Comparison of ENCODE assay signal across 20 mouse cellular contexts in the genomic region with DNA sequence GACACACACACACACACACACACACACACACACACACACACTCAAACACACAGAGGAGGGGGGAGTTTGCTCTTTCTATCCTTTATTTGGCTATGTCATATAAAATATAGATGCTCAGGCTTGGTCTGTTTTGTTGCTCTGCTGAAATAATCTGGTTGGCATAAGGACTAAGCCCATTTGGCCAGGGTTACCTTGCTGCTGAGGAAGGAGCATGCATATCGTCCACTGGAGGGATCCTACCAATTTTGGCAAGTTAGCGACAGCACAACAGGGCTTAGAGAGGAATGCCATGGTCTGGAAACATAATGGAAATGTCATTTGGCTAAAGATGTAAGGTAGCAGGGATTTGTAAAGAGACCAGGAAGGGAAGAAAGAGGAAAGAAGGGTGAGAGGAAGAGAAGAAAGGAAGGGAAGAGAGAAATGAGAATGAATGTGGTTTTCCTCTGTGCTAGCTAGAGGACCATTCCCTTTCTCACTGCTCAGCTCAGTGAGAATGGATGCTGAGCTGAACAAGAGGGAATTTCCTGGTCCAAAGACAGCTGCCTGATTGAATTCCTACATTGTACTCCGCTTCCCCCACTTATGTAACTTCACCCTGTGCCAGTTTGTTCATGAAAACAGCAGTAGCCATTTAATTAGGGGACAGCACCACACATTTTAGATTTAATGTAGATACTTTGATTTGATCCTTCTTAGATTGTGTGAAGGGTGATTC. TPM values are rescaled to one million over a fixed set of nuclear protein-coding genes. Genes with fewer than 3 reads are reported as not detected.
DNase-seq lines count a peak whose midpoint lies in the region; ATAC-seq and TF ChIP-seq lines count a peak whose summit lies in the region.
"Had no signal": no experiment of that assay in that cellular context is flagged by ENCODE, and none has a peak within 500 bp of the region (broad histone marks: within the 10 kb centered on the region; RNA-seq: fewer than 3 reads in every experiment).

No protein-coding gene starts in this region.

- H3K9me3 ChIP-seq in midbrain, embryonic 14.5 days (ENCODE audit: control insufficient read depth, low read length) = no peaks in the 10 kb centered on the region
- H3K9me3 ChIP-seq in midbrain, embryonic 10.5 days (replicated peaks) = no peaks in the 10 kb centered on the region
- H3K9me3 ChIP-seq: embryonic facial prominence, embryonic 15.5 days; forebrain, embryonic 10.5 days had no signal

- H3K4me1 ChIP-seq in midbrain, embryonic 14.5 days (ENCODE audit: control insufficient read depth, insufficient read depth, low read length) = no peaks in the 10 kb centered on the region
- peaks cover 20% of the 10 kb centered on the region for H3K4me1 ChIP-seq in midbrain, embryonic 10.5 days
- no peaks in the 10 kb centered on the region; the same call in 1 of the 2 replicates for H3K4me1 ChIP-seq in cortical plate, adult 2 months (ENCODE audit: control insufficient read depth, insufficient read depth, low read length)

- peak; percentile 49 for DNase-seq in cerebellum, adult 11 months
- no peak for DNase-seq in cerebellum, postnatal 4 days (ENCODE audit: low spot score in 2 of 2)
- DNase-seq in midbrain, embryonic 14.5 days = no peak
- DNase-seq in midbrain, embryonic 10.5 days (ENCODE audit: low spot score) = no peak
- no peak for DNase-seq in gastrocnemius, postnatal 4 days (ENCODE audit: low spot score in 2 of 2)
- DNase-seq in right cerebral cortex, postnatal 14 days = no peak
- no peak for DNase-seq in kidney, postnatal 25 days
- DNase-seq: gastrocnemius, postnatal 14 days; kidney, adult 8-10 months; kidney, postnatal 4 days; liver; lung, adult 18-20 months; right cerebral cortex, postnatal 4 days; thymus, postnatal 25 days had no signal

- H3K4me3 ChIP-seq in midbrain, embryonic 14.5 days (replicated peaks; ENCODE audit: low read depth, low read length) = peak overlapping the region; percentile 18; the same call in 1 of the 2 replicates
- H3K4me3 ChIP-seq in midbrain, embryonic 10.5 days = no peak overlapping the region
- H3K4me3 ChIP-seq in cortical plate, adult 2 months (ENCODE audit: insufficient read depth, low read length) = peak overlapping the region; percentile 38
- H3K4me3 ChIP-seq: embryonic facial prominence, embryonic 15.5 days; forebrain, embryonic 10.5 days had no signal

- H3K27me3 ChIP-seq in midbrain, embryonic 14.5 days (ENCODE audit: control insufficient read depth, insufficient read depth, low read length) = peaks cover 13% of the 10 kb centered on the region; the same call in 1 of the 2 replicates
- H3K27me3 ChIP-seq in midbrain, embryonic 10.5 days (ENCODE audit: low read depth, poor library complexity, severe bottlenecking) = peaks cover 46% of the 10 kb centered on the region

- TF ChIP-seq POLR2A in cortical plate, adult 2 months (IDR thresholded peaks at IDR 0.05; ENCODE audit: extremely low read depth, insufficient read depth, low read length) = no peak

- no peak overlapping the region for H3K9ac ChIP-seq in midbrain, embryonic 14.5 days (replicated peaks; ENCODE audit: low read length)
- H3K9ac ChIP-seq: embryonic facial prominence, embryonic 15.5 days had no signal

- ATAC-seq in midbrain, embryonic 14.5 days (ENCODE audit: low FRiP score, low TSS enrichment) = no peak
- ATAC-seq: inflammation-experienced regulatory T-cells, adult 6 months had no signal

- no peak for TF ChIP-seq CTCF in cortical plate, adult 2 months (IDR thresholded peaks at IDR 0.05; ENCODE audit: extremely low read depth, insufficient read depth, low read length)

- H3K4me2 ChIP-seq in midbrain, embryonic 14.5 days (ENCODE audit: low read length) = peak overlapping the region; percentile 98
- H3K4me2 ChIP-seq: embryonic facial prominence, embryonic 15.5 days had no signal

- WGBS in midbrain, embryonic 14.5 days = 58% methylated on average over 3 of the region's 3 CpGs
- WGBS in midbrain, embryonic 10.5 days = 67% methylated on average over 3 of the region's 3 CpGs

- no peaks in the 10 kb centered on the region for H3K36me3 ChIP-seq in midbrain, embryonic 14.5 days (ENCODE audit: control insufficient read depth, insufficient read depth, low read length)
- H3K36me3 ChIP-seq in midbrain, embryonic 10.5 days = no peaks in the 10 kb centered on the region
- H3K36me3 ChIP-seq: embryonic facial prominence, embryonic 15.5 days; forebrain, embryonic 10.5 days had no signal

- no peak overlapping the region for H3K27ac ChIP-seq in midbrain, embryonic 14.5 days (replicated peaks; ENCODE audit: low read depth, low read length)
- no peak overlapping the region for H3K27ac ChIP-seq in midbrain, embryonic 10.5 days (replicated peaks)
- H3K27ac ChIP-seq in cortical plate, adult 2 months (ENCODE audit: insufficient read depth, low read length) = no peak overlapping the region
- H3K27ac ChIP-seq: embryonic facial prominence, embryonic 15.5 days; forebrain, embryonic 10.5 days had no signal

RNA-seq across cellular contexts. Expression of gene Car10, which starts 5.4 kb away (rescaled TPM):
- 28.7 and 31.3 TPM in 2 replicates for polyA plus RNA-seq in midbrain, embryonic 14.5 days (2014; fragmentation: Nextera tagmentation; extraction: Ambion mirVana)
- polyA plus RNA-seq in midbrain, embryonic 10.5 days (2016; fragmentation: Nextera tagmentation; extraction: Ambion mirVana) = 0.47 and 1.1 TPM in 2 replicates
- 86.1 and 88.0 TPM in 2 replicates for polyA plus RNA-seq in cortical plate, adult 2 months (2012; rRNA removed)
- total RNA-seq in gastrocnemius, postnatal 4 days (2021) = 1 to 10 TPM in 1 of 2 experiments, under 1 TPM in 1; 0.91 to 1.1 TPM
- total RNA-seq: MEL had no signal
- polyA plus RNA-seq: heart, postnatal 0 days had no signal

Comparison
In these comparisons a context has a peak if more than half of its experiments do, and no peak if none do; other contexts are left out.
1. RNA of gene Car10, which starts 5.4 kb away (polyA plus RNA-seq): 86.1 to 88.0 TPM in cortical plate, adult 2 months and 28.7 to 31.3 TPM in midbrain, embryonic 14.5 days; 0.47 to 1.1 TPM in midbrain, embryonic 10.5 days; every median in the first group is over 10 times any median in the second.